Mouse (Mus musculus) hindbrain, embryonic 11.5 days (tissue): ENCODE results near the gene Akap1. TPM values are rescaled to one million over a fixed set of nuclear protein-coding genes. Genes with fewer than 3 reads are reported as not detected.

Experiments
- ATAC-seq: fragments of 200-750 bp; cut with Nextera tagmentation; 2 replicates; pipeline ENCODE4 v1.8.0; 2017; ENCODE audit warnings: mild to moderate bottlenecking, moderate TSS enrichment, moderate library complexity; ENCODE audit not compliant: low FRiP score
- DNase-seq: peaks from one replicate; pipeline ENCODE4 v3.0.0-alpha.2; 2015; ENCODE audit warnings: low spot score
- H3K27ac ChIP-seq: fragments of 300-500 bp; sonication (generic); 2 replicates; pipeline ENCODE4 v1.5.1; 2014; ENCODE audit warnings: mild to moderate bottlenecking, low read depth, low read length
- H3K27me3 ChIP-seq: fragments of 300-500 bp; sonication (generic); 2 replicates; pipeline ENCODE4 v1.6.1; 2014; ENCODE audit warnings: mild to moderate bottlenecking, low read length, moderate library complexity, mixed read lengths; ENCODE audit not compliant: control insufficient read depth, insufficient read depth
- H3K36me3 ChIP-seq: fragments of 300-500 bp; sonication (generic); 2 replicates; pipeline ENCODE4 v1.6.1; 2014; ENCODE audit warnings: mild to moderate bottlenecking, low read length, moderate library complexity, mixed read lengths; ENCODE audit not compliant: control insufficient read depth, insufficient read depth
- H3K4me1 ChIP-seq: fragments of 300-500 bp; sonication (generic); replicated peaks from 2 replicates; pipeline ENCODE4 v1.6.1; 2014; ENCODE audit warnings: low read length, mixed read lengths; ENCODE audit not compliant: control insufficient read depth, insufficient read depth
- H3K4me2 ChIP-seq: fragments of 300-500 bp; sonication (generic); replicated peaks from 2 replicates; pipeline ENCODE4 v1.6.1; 2014; ENCODE audit warnings: mild to moderate bottlenecking, low read depth, low read length
- H3K4me3 ChIP-seq: fragments of 300-500 bp; sonication (generic); 2 replicates; pipeline ENCODE4 v1.5.1; 2014; ENCODE audit warnings: low read depth, low read length
- H3K9ac ChIP-seq: fragments of 300-500 bp; sonication (generic); 2 replicates; pipeline ENCODE4 v1.6.1; 2014; ENCODE audit warnings: low read depth, low read length
- H3K9me3 ChIP-seq: fragments of 300-500 bp; sonication (generic); 2 replicates; pipeline ENCODE4 v1.6.1; 2016; ENCODE audit warnings: low read length; ENCODE audit not compliant: control insufficient read depth
- WGBS: fragments of 180-500 bp; shearing (Covaris S2); extraction: QIAGEN DNeasy Blood & Tissue Kit; methylation state at CpG from one replicate; pipeline ENCODE4 v1.1.7; 2014; 5-methylcytosine and 5-hydroxymethylcytosine counted together
- polyA plus RNA-seq: library from polyadenylated mRNA; unstranded; fragments of >200 nt; fragmentation: Nextera tagmentation; extraction: Ambion mirVana; gene quantifications from 2 replicates; pipeline ENCODE4 v1.2.1, GENCODE M21; 2014

The Akap1 gene
- polyA plus RNA-seq, 1 experiment from 2014 or later, result 14.0 TPM

DNA sequence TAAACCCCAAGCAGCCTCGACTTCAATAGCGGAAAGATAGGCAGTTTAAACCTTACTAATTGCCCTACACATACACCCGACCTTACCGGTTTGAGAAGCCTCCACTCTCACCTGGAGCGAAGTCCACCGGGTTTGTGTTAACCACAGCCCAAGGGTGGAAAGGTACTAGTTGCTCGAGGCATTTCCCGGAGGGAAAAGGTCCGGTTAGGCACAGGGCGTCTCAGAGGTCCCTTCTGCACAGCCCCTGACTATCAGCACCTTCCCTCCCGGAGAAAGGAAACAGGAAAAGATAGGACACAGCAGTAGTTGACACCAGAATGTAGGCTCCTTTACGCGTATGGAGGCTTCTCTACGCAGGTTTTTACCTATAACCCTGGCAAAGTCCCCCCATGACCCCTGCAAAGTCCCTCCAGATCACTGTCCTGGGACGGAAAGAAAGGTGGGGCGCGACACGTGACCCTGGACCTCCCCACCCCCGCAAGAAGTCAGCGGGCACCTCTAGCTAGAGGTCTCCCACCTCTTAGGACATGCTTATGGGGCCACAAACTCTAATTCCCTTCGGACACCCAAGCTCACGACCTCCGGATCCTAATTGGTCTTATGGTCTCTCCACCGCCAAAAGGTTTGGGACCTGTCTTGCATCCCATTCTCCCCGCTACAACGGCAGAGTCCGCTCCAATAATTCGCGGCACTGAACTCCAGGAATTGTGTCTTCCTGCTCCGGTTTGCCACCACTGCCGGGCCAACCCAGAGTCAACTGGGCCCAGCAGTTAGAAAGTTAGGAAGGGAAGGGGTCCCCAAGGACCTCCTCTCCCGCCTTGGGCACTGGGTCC is 1.1 kb downstream of the Akap1 start:
- Histone ChIP-seq H3K9ac (peak overlapping the region; percentile 75), H3K4me1 (peaks cover 4% of the 10 kb centered on the region; the same call in 1 of the 2 replicates), H3K36me3 (no peaks in the 10 kb centered on the region), H3K27ac (no peak overlapping the region), H3K27me3 (no peaks in the 10 kb centered on the region), H3K4me3 (peak overlapping the region; percentile 68), H3K4me2 (peak overlapping the region; percentile 95), H3K9me3 (no peaks in the 10 kb centered on the region)
- DNase-seq (peak; percentile 56), ATAC-seq (no peak)
- WGBS, result 1% methylated on average over 32 of the region's 32 CpGs

DNA sequence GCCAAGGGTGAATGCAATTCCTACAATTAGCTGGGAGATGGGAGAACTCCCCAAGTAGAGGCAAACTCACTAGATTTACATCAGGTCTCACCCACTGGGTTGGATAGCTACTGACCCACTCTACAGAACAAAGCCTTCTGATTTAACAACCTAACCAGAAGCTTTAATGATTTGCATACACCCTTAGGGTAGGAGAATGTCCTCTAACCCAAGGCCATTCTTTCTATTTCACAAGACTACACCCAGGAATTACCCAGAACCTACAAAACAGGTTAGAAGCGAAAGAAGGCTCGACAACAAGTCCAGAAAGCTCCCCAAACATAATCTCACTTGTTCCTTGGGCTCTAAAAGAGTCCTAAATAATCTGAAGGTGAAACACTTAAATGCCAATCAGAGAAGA is 2.0 kb downstream of the Akap1 start:
- Histone ChIP-seq H3K36me3 (no peaks in the 10 kb centered on the region), H3K27me3 (no peaks in the 10 kb centered on the region), H3K4me3 (peak overlapping the region; percentile 68; the same call in 1 of the 2 replicates), H3K4me1 (peaks cover 4% of the 10 kb centered on the region; the same call in 1 of the 2 replicates), H3K9me3 (no peaks in the 10 kb centered on the region), H3K9ac (peak overlapping the region; percentile 75; the same call in 1 of the 2 replicates), H3K27ac (no peak overlapping the region), H3K4me2 (peak overlapping the region; percentile 95; the same call in 1 of the 2 replicates)
- DNase-seq, result no peak
- no peak for ATAC-seq
- 76% methylated on average over 2 of the region's 2 CpGs for WGBS

DNA sequence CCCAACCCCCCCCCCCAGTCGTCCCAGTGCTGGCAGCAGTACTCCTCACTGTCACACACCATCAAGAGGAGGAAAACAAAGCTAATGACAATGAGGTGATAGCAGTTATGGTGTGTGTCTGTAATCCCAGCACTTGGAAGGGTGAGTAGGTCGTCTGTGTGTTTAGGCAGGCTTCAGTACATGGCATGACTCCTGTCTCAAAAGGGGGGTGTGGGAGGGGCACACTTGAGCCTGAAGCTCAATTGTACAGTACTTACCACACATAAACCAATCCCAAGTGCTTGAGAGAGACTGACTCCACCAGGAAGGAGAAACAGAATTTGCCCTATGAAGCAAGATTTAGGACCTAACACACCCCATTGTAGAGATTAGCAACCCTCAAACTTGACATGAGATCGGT is 3.3 kb downstream of the Akap1 start:
- DNase-seq (no peak), ATAC-seq (no peak)
- WGBS, result 87% methylated on average over 3 of the region's 3 CpGs
- Histone ChIP-seq H3K27ac (no peak overlapping the region), H3K36me3 (no peaks in the 10 kb centered on the region), H3K4me3 (no peak overlapping the region), H3K4me1 (peaks cover 4% of the 10 kb centered on the region; the same call in 1 of the 2 replicates), H3K4me2 (no peak overlapping the region), H3K27me3 (no peaks in the 10 kb centered on the region), H3K9me3 (no peaks in the 10 kb centered on the region), H3K9ac (no peak overlapping the region)

DNA sequence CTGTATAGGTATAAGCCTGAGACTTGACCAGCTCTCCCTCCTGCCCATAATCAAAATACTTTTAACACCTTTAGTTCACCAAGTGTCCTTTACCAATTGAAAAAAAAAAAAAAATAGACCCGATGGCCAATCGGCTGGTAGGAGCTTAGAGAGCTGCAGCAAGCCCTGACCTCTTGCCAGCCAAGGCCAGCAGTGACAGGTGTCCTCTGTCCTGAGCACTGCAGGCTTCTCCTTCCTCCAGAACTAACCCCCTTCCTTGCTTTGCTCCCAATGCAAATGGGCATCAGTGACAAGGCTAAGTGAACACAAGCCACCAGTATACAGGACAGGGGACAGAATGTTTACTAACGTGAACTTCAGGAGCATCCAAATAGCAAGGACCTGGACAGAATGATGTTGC is 3.7 kb downstream of the Akap1 start:
- no peaks in the 10 kb centered on the region for H3K27me3 ChIP-seq
- no peaks in the 10 kb centered on the region for H3K9me3 ChIP-seq
- H3K4me1 ChIP-seq, result peaks cover 4% of the 10 kb centered on the region; the same call in 1 of the 2 replicates
- H3K36me3 ChIP-seq, result no peaks in the 10 kb centered on the region
- ATAC-seq, result no peak
- no peak overlapping the region for H3K4me2 ChIP-seq
- no peak overlapping the region for H3K27ac ChIP-seq
- H3K4me3 ChIP-seq, result no peak overlapping the region
- no peak overlapping the region for H3K9ac ChIP-seq
- 87% methylated on average over 3 of the region's 3 CpGs for WGBS
- no peak for DNase-seq

DNA sequence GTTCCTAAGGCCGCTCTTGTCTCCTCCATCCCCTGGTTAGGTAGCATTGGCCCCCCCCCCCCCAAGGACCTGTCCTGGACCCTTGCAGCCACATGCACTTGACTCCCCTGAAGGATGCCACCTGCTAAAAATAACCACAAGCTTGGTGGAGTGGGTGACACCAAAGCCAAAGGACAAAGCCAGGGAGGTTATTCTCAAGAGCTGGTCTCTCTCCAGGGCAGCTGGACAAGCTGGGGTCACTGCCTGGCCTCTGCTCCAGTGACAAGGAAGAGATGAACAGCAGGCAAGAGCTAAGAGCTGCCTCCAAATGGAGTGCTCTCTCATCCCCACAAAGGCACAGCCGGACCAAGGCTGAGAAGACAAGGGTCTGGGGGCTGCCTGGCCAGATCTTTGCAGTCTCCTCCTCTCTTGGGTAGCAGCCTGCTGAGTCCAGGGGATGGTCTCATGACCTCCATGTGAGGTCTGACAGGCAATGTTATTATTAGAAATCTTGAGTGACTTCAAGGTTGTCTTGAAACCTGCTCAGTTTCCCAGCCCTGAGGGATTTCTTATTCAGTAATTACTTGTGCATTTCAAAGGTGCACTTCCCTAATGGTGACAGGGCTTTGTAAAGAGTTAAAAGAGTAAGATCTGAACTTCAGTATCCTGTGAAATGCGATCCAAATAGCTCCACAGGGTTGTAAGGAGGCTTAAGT is 6.9 kb downstream of the Akap1 start:
- no peaks in the 10 kb centered on the region for H3K9me3 ChIP-seq
- H3K27me3 ChIP-seq, result no peaks in the 10 kb centered on the region
- no peak overlapping the region for H3K9ac ChIP-seq
- H3K4me3 ChIP-seq, result no peak overlapping the region
- ATAC-seq (no peak), DNase-seq (no peak)
- 59% methylated on average over 3 of the region's 3 CpGs for WGBS
- H3K36me3 ChIP-seq, result no peaks in the 10 kb centered on the region
- no peak overlapping the region for H3K4me2 ChIP-seq
- no peak overlapping the region for H3K27ac ChIP-seq
- H3K4me1 ChIP-seq, result no peaks in the 10 kb centered on the region

DNA sequence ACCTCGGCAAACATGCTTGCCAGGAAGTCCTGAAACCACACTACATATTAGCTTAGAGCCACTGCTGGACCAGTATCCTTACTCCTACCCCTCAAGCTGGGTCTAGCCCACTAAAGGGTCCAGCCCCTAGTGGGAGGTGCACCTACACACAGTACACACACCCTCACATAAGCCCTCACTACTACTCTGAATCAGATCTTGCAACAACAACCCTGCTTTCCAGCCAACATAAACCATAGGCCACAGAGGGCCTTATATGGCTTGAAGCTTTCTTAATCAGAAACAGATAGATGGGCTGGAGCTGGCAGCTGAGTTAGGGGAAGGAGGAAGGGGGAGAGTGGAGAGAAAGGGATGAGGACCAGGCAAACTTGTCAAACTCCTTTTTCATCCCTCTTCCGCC is 8.0 kb downstream of the Akap1 start:
- no peaks in the 10 kb centered on the region for H3K4me1 ChIP-seq
- no peak overlapping the region for H3K4me2 ChIP-seq
- H3K9ac ChIP-seq, result no peak overlapping the region
- no peaks in the 10 kb centered on the region for H3K27me3 ChIP-seq
- ATAC-seq (no peak), DNase-seq (no peak)
- H3K36me3 ChIP-seq, result no peaks in the 10 kb centered on the region
- no peak overlapping the region for H3K27ac ChIP-seq
- H3K4me3 ChIP-seq, result no peak overlapping the region
- H3K9me3 ChIP-seq, result no peaks in the 10 kb centered on the region
- WGBS, result 85% methylated on average over 2 of the region's 2 CpGs

DNA sequence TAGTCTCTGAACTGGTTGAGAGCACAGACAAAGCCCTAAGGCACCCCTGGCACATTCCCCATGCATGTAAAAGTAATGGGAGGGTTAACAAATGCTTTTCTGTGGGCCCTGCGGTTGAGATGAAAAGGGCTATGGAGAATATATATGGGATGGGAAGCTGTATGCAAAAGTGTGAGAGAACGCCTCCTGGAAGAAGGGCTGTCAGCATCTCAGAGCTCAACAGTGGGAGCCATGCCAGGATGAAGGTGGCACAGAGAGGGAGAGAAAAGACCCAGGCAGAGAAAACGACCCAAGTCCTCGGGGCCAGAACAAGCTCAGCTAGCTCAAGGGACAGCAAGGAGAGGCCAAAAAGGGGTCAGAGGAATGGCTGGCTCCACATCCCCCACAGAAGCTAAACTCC is 8.6 kb downstream of the Akap1 start:
- ATAC-seq, result no peak
- H3K27ac ChIP-seq, result no peak overlapping the region
- H3K36me3 ChIP-seq, result no peaks in the 10 kb centered on the region

DNA sequence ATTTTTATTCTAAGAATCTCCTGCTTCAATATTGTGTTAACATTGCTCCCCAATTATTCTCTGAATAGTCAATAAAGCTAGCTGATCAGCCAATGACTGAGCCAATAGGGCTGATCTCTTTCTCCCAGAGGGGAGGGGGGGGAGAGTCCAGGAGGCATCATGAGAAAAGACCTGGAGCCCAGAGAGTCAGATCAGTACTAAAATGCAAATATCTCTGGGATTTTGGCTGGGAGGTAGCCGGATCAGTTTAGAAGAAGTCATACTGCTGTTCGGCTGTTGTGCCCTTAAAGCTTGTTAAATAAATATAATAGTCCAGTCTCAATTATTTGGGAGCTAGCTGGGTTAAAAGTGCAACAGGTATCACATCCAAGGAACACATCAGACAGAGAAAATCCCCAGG is 10.8 kb downstream of the Akap1 start:
- no peak overlapping the region for H3K4me2 ChIP-seq

More for the DNA sequence above, 8.6 kb downstream of the Akap1 start:
- Histone ChIP-seq H3K27me3 (no peaks in the 10 kb centered on the region), H3K4me1 (no peaks in the 10 kb centered on the region), H3K9ac (no peak overlapping the region), H3K9me3 (no peaks in the 10 kb centered on the region), H3K4me3 (no peak overlapping the region), H3K4me2 (no peak overlapping the region)
- no peak for DNase-seq
- WGBS, result 84% methylated on average over 4 of the region's 4 CpGs

More for the DNA sequence above, 10.8 kb downstream of the Akap1 start:
- Histone ChIP-seq H3K4me3 (no peak overlapping the region), H3K27me3 (no peaks in the 10 kb centered on the region), H3K36me3 (no peaks in the 10 kb centered on the region), H3K4me1 (0 out of 2 replicates have a peak, but pooled peaks cover 2% of the 10 kb centered on the region), H3K9me3 (no peaks in the 10 kb centered on the region), H3K27ac (no peak overlapping the region), H3K9ac (no peak overlapping the region)
- DNase-seq (no peak), ATAC-seq (no peak)
- WGBS, result 95% methylated on average over 2 of the region's 2 CpGs
